Mouse (Mus musculus) CH12.LX (cell line): ENCODE data around the gene Dnajc9. TPM values are rescaled to one million over a fixed set of nuclear protein-coding genes. Genes with fewer than 3 reads are reported as not detected.
A peak's percentile ranks its signal among the peaks of the same experiment; 100 is the strongest.

Experiments used
- DNase-seq: peaks from one replicate; pipeline ENCODE4 v3.0.0-alpha.2; 2013; ENCODE audit errors: extremely low read depth
- H3K27ac ChIP-seq: 2 replicates; pipeline ENCODE4 v1.5.1; 2012; ENCODE audit warnings: low read depth, mild to moderate bottlenecking, control low read depth, moderate library complexity; ENCODE audit not compliant: insufficient read depth
- H3K27me3 ChIP-seq: replicated peaks from 2 replicates; pipeline ENCODE3; 2012; ENCODE audit warnings: inconsistent platforms
- H3K36me3 ChIP-seq, 2 experiments: replicated peaks in 1 of 2; 2 replicates each; pipeline versions ENCODE3 to v1.6.1; 2012; ENCODE audit warnings: inconsistent platforms in 1 of 2, low read length in 1 of 2, mild to moderate bottlenecking in 1 of 2, mixed read lengths in 1 of 2, moderate library complexity in 1 of 2; ENCODE audit not compliant: control insufficient read depth in 1 of 2, insufficient read depth in 1 of 2
- H3K4me1 ChIP-seq, 2 experiments: 2 replicates each; pipeline ENCODE4 v1.6.1; 2012; ENCODE audit warnings: inconsistent platforms in 1 of 2, moderate library complexity in 1 of 2; ENCODE audit not compliant: insufficient read depth in 2 of 2, control insufficient read depth in 1 of 2
- H3K4me2 ChIP-seq: 2 replicates; pipeline ENCODE4 v1.6.1; 2012; ENCODE audit warnings: low read depth, mild to moderate bottlenecking, control low read depth; ENCODE audit not compliant: poor library complexity, insufficient read depth, severe bottlenecking
- H3K4me3 ChIP-seq, 3 experiments: fragments of 150-350 bp in 1 of 3; sonication (generic) in 1 of 3; replicated peaks in 1 of 3; 2 replicates each; pipeline versions ENCODE3 to v1.5.1; 2011 to 2012; ENCODE audit warnings: low read depth in 2 of 3, low read length in 2 of 3, mild to moderate bottlenecking in 2 of 3, moderate library complexity in 2 of 3, control low read depth in 1 of 3, improper control_type of control experiment in 1 of 3, inconsistent platforms in 1 of 3, mixed read lengths in 1 of 3; ENCODE audit not compliant: poor library complexity in 1 of 3
- H3K79me2 ChIP-seq: replicated peaks from 2 replicates; pipeline ENCODE4 v1.6.1; 2012; ENCODE audit warnings: mild to moderate bottlenecking, moderate library complexity; ENCODE audit not compliant: control insufficient read depth, poor library complexity, insufficient read depth, severe bottlenecking; ENCODE audit errors: extremely low read depth
- H3K9ac ChIP-seq: 2 replicates; pipeline ENCODE4 v1.6.1; 2012; ENCODE audit warnings: low read depth, mild to moderate bottlenecking, control low read depth, moderate library complexity; ENCODE audit not compliant: insufficient read depth
- H3K9me3 ChIP-seq: replicated peaks from 2 replicates; pipeline ENCODE3; 2012; ENCODE audit warnings: low read length, inconsistent platforms, mixed read lengths
- BHLHE40 ChIP-seq: IDR thresholded peaks from 2 replicates; pipeline ENCODE4 v1.6.1; 2011; ENCODE audit warnings: mild to moderate bottlenecking, low read depth, low read length, improper control_type of control experiment
- CHD1 ChIP-seq: IDR thresholded peaks from 2 replicates; pipeline ENCODE4 v1.6.1; 2012; ENCODE audit warnings: low read depth, low read length, improper control_type of control experiment, inconsistent platforms
- CTCF ChIP-seq, 2 experiments: IDR thresholded peaks in 1 of 2; conservative IDR thresholded peaks in 1 of 2; 2 replicates each; pipeline ENCODE4 v1.5.1; 2011 to 2012; ENCODE audit warnings: low read depth in 2 of 2, low read length in 2 of 2, improper control_type of control experiment in 1 of 2, inconsistent platforms in 1 of 2, mild to moderate bottlenecking in 1 of 2, moderate library complexity in 1 of 2
- ELF1 ChIP-seq: IDR thresholded peaks from 2 replicates; pipeline ENCODE4 v1.6.1; 2014; ENCODE audit warnings: low read depth, mild to moderate bottlenecking, inconsistent platforms, low read length, improper control_type of control experiment
- GABPA ChIP-seq: IDR thresholded peaks from 2 replicates; pipeline ENCODE4 v1.6.1; 2012; ENCODE audit warnings: low read depth, low read length, improper control_type of control experiment, inconsistent platforms; ENCODE audit not compliant: insufficient replicate concordance
- HCFC1 ChIP-seq: IDR thresholded peaks from 2 replicates; pipeline ENCODE4 v1.6.1; 2012; ENCODE audit warnings: low read depth, mild to moderate bottlenecking, inconsistent platforms, low read length, improper control_type of control experiment
- IRF4 ChIP-seq: IDR thresholded peaks from 2 replicates; pipeline ENCODE4 v1.6.1; 2014; ENCODE audit warnings: low read depth, mild to moderate bottlenecking, inconsistent platforms, low read length, improper control_type of control experiment
- KAT2A ChIP-seq: IDR thresholded peaks from 2 replicates; pipeline ENCODE4 v1.6.1; 2012; ENCODE audit warnings: low read length, improper control_type of control experiment, inconsistent platforms; ENCODE audit not compliant: insufficient replicate concordance
- MAX ChIP-seq: IDR thresholded peaks from 2 replicates; pipeline ENCODE4 v1.6.1; 2011; ENCODE audit warnings: low read length, improper control_type of control experiment
- MAZ ChIP-seq: IDR thresholded peaks from 2 replicates; pipeline ENCODE4 v1.6.1; 2012; ENCODE audit warnings: low read depth, mild to moderate bottlenecking, inconsistent platforms, low read length, improper control_type of control experiment, moderate library complexity
- MEF2A ChIP-seq: IDR thresholded peaks from 2 replicates; pipeline ENCODE4 v1.6.1; 2014; ENCODE audit warnings: low read depth, mild to moderate bottlenecking, inconsistent platforms, low read length, improper control_type of control experiment, borderline replicate concordance
- MXI1 ChIP-seq: IDR thresholded peaks from 2 replicates; pipeline ENCODE4 v1.6.1; 2011; ENCODE audit warnings: mild to moderate bottlenecking, low read depth, low read length, improper control_type of control experiment
- MYC ChIP-seq: IDR thresholded peaks from 2 replicates; pipeline ENCODE4 v1.6.1; 2011; ENCODE audit warnings: low read depth, mild to moderate bottlenecking, improper control_type of control experiment, low read length
- NELFE ChIP-seq: IDR thresholded peaks from 2 replicates; pipeline ENCODE4 v1.6.1; 2011; ENCODE audit warnings: low read depth, low read length, improper control_type of control experiment
- NRF1 ChIP-seq: IDR thresholded peaks from 2 replicates; pipeline ENCODE4 v1.6.1; 2014; ENCODE audit warnings: low read depth, mild to moderate bottlenecking, inconsistent platforms, low read length, improper control_type of control experiment, moderate library complexity
- PAX5 ChIP-seq: IDR thresholded peaks from 2 replicates; pipeline ENCODE4 v1.6.1; 2012; ENCODE audit warnings: low read length, inconsistent platforms, mixed read lengths
- POLR2A ChIP-seq: IDR thresholded peaks from 2 replicates; pipeline ENCODE4 v1.6.1; 2011; ENCODE audit warnings: low read depth, mild to moderate bottlenecking, improper control_type of control experiment, low read length
- POLR2AphosphoS2 ChIP-seq: IDR thresholded peaks from 2 replicates; pipeline ENCODE4 v1.6.1; 2011; ENCODE audit warnings: low read depth, low read length, improper control_type of control experiment
- RAD21 ChIP-seq: IDR thresholded peaks from 2 replicates; pipeline ENCODE4 v1.6.1; 2011; ENCODE audit warnings: low read depth, mild to moderate bottlenecking, low read length, improper control_type of control experiment, moderate library complexity
- RCOR1 ChIP-seq: conservative IDR thresholded peaks from 2 replicates; pipeline ENCODE4 v1.6.1; 2012; ENCODE audit warnings: low read depth, mild to moderate bottlenecking, inconsistent platforms, low read length, improper control_type of control experiment
- SIN3A ChIP-seq: IDR thresholded peaks from 2 replicates; pipeline ENCODE4 v1.6.1; 2012; ENCODE audit warnings: low read length, improper control_type of control experiment, inconsistent platforms
- SMC3 ChIP-seq: IDR thresholded peaks from 2 replicates; pipeline ENCODE4 v1.6.1; 2011; ENCODE audit warnings: low read depth, low read length, improper control_type of control experiment
- TBP ChIP-seq: conservative IDR thresholded peaks from 2 replicates; pipeline ENCODE4 v1.6.1; 2011; ENCODE audit warnings: low read depth, low read length, improper control_type of control experiment
- TCF12 ChIP-seq: IDR thresholded peaks from 2 replicates; pipeline ENCODE4 v1.6.1; 2014; ENCODE audit warnings: low read depth, mild to moderate bottlenecking, inconsistent platforms, low read length, improper control_type of control experiment
- UBTF ChIP-seq: IDR thresholded peaks from 2 replicates; pipeline ENCODE4 v1.6.1; 2012; ENCODE audit warnings: low read depth, mild to moderate bottlenecking, inconsistent platforms, low read length, improper control_type of control experiment, moderate library complexity
- ZC3H11A ChIP-seq: IDR thresholded peaks from 2 replicates; pipeline ENCODE4 v1.6.1; 2012; ENCODE audit warnings: low read depth, mild to moderate bottlenecking, inconsistent platforms, low read length, improper control_type of control experiment
- ZKSCAN1 ChIP-seq: IDR thresholded peaks from 2 replicates; pipeline ENCODE4 v1.6.1; 2012; ENCODE audit warnings: low read depth, inconsistent platforms, low read length, improper control_type of control experiment, borderline replicate concordance
- ZMIZ1 ChIP-seq: IDR thresholded peaks from 2 replicates; pipeline ENCODE4 v1.6.1; 2012; ENCODE audit warnings: low read depth, mild to moderate bottlenecking, inconsistent platforms, low read length, improper control_type of control experiment
- dilution Hi-C: fragments of 300-500 bp; cut with MboI; formaldehyde crosslinking; loops from 2 replicates; pipeline ENCODE4 v1.14.3; 2020; ENCODE audit warnings: low sequenced_read_pairs; ENCODE audit not compliant: extremely low pct_unique_long_range_greater_than_20kb, extremely low pct_ligation_motif_present
- in situ Hi-C: fragments of 300-500 bp; cut with MboI; formaldehyde crosslinking; loops from 3 replicates; pipeline ENCODE4 v1.14.3; 2019; ENCODE audit warnings: low sequenced_read_pairs, low pct_ligation_motif_present, low pct_unique_long_range_greater_than_20kb, mixed read lengths
- polyA plus RNA-seq: library from polyadenylated mRNA; unstranded; fragments of >175 nt; gene quantifications from 2 replicates; pipeline ENCODE4 v1.2.1, GENCODE M21; 2012; ENCODE audit warnings: low read depth; ENCODE audit not compliant: insufficient read length
- total RNA-seq, 2 experiments: library from RNA; depleted of rRNA; stranded (reverse); fragments of 300-350 nt in 1 of 2; fragments of >200 nt in 1 of 2; gene quantifications; 2 replicates each; pipeline ENCODE4 v1.2.3; 2012 to 2014

Dnajc9 gene
- total and polyA plus RNA-seq, 3 experiments = 123 to 223 (median 166) TPM

GRCm38 (mm10) chr14:20347991-20348541, 40.6 kb downstream of the Dnajc9 start, which contains the start of the genes Ecd and Fam149b:
TSS of gene Ecd (minus strand) at chr14:20348121.
TSS of gene Fam149b (plus strand) at chr14:20348162.
- Histone ChIP-seq H3K79me2 (peaks cover 31% of the 10 kb centered on the region), H3K27me3 (no peaks in the 10 kb centered on the region), H3K36me3 (peaks cover 16 to 49% of the 10 kb centered on the region in 2 experiments), H3K4me2 (peak within 1 kb of the TSS; percentile 95), H3K27ac (peak within 1 kb of the TSS; percentile 63), H3K4me3 (peak within 1 kb of the TSS; percentile 81 to 90 (median 88)), H3K4me1 (peaks cover 8 to 32% of the 10 kb centered on the region in 2 experiments; a peak in 3 of 4 replicates), H3K9me3 (no peaks in the 10 kb centered on the region), H3K9ac (peak within 1 kb of the TSS; percentile 97)
- in situ Hi-C loops = loop anchor here (5.0 kb wide), 2 partner anchors 39 to 84 kb away; partner anchors contain the start of gene Dnajc9
- dilution Hi-C loops = no loop called here
- TF ChIP-seq HCFC1 = peak; percentile 95
- peak; percentile 90 for TF ChIP-seq TBP
- TF ChIP-seq NELFE = peak; percentile 81
- peak; percentile 80; the same call in 1 of the 2 replicates for TF ChIP-seq MAX
- TF ChIP-seq UBTF = peak; percentile 93
- peak; percentile 91 for TF ChIP-seq POLR2A
- TF ChIP-seq PAX5 = no peak
- no peak for TF ChIP-seq BHLHE40
- peak; percentile 92; the same call in 1 of the 2 replicates for TF ChIP-seq KAT2A
- TF ChIP-seq RCOR1 = no peak
- TF ChIP-seq ZC3H11A = no peak
- peak; percentile 91 for TF ChIP-seq MYC
- TF ChIP-seq MXI1 = peak; percentile 93
- TF ChIP-seq CHD1 = no peak
- TF ChIP-seq TCF12 = peak; percentile 96
- TF ChIP-seq NRF1 = peak; percentile 48; the same call in 1 of the 2 replicates
- peak in 1 of 2 experiments; percentile 81; a peak in 2 of 4 replicates for TF ChIP-seq CTCF (conservative IDR thresholded peaks at IDR 0.05 in 1 of 2, IDR thresholded peaks at IDR 0.05 in 1 of 2; ENCODE audit: low read depth in 2 of 2, low read length in 2 of 2)
- TF ChIP-seq RAD21 = peak; percentile 60
- peak; percentile 80; the same call in 1 of the 2 replicates for TF ChIP-seq MAZ
- peak; percentile 72; the same call in 1 of the 2 replicates for TF ChIP-seq POLR2AphosphoS2
- peak; percentile 77 for TF ChIP-seq MEF2A
- peak; percentile 95 for TF ChIP-seq SIN3A
- TF ChIP-seq ELF1 = peak; percentile 82
- TF ChIP-seq ZKSCAN1 = no peak
- TF ChIP-seq ZMIZ1 = 0 out of 2 replicates have a peak, but pooled peaks have one; percentile 51
- peak; percentile 25; the same call in 1 of the 2 replicates for TF ChIP-seq GABPA
- peak; percentile 80 for TF ChIP-seq IRF4
- TF ChIP-seq SMC3 = peak; percentile 56
- peak; percentile 97 for DNase-seq
